Mouse (Mus musculus) gastrocnemius, postnatal 25 days (tissue): Measurements from ENCODE around the gene Ercc5. TPM values are rescaled to one million over a fixed set of nuclear protein-coding genes. Genes with fewer than 3 reads are reported as not detected.

Source experiments
- DNase-seq: peaks from one replicate; pipeline ENCODE4 v3.0.0; 2022
- total RNA-seq, 2 experiments: library from RNA; stranded (reverse); gene quantifications; 1 replicate in 1 of 2; 2 replicates in 1 of 2; pipeline ENCODE4 v1.2.3; 2021

Ercc5 gene
- total RNA-seq, 2 experiments from 2014 or later: 11.2 to 15.3 TPM

- no peak for DNase-seq
These were observed 26.4 kb downstream of the Ercc5 start for GRCm38 (mm10) chr1:44173903-44174302.

- no peak for DNase-seq
These were observed 30.5 kb downstream of the Ercc5 start for GRCm38 (mm10) chr1:44178086-44178485.

GRCm38 (mm10) chr1:44186396-44186795 lies 38.9 kb downstream of the Ercc5 start:
- DNase-seq: no peak

GRCm38 (mm10) chr1:44198273-44199171 lies 51.0 kb downstream of the Ercc5 start:
- peak; percentile 83 for DNase-seq

- no peak for DNase-seq
These were observed 55.3 kb downstream of the Ercc5 start for GRCm38 (mm10) chr1:44202876-44203275.

- DNase-seq: no peak
These were observed 66.9 kb downstream of the Ercc5 start for GRCm38 (mm10) chr1:44214443-44214842.

DNA sequence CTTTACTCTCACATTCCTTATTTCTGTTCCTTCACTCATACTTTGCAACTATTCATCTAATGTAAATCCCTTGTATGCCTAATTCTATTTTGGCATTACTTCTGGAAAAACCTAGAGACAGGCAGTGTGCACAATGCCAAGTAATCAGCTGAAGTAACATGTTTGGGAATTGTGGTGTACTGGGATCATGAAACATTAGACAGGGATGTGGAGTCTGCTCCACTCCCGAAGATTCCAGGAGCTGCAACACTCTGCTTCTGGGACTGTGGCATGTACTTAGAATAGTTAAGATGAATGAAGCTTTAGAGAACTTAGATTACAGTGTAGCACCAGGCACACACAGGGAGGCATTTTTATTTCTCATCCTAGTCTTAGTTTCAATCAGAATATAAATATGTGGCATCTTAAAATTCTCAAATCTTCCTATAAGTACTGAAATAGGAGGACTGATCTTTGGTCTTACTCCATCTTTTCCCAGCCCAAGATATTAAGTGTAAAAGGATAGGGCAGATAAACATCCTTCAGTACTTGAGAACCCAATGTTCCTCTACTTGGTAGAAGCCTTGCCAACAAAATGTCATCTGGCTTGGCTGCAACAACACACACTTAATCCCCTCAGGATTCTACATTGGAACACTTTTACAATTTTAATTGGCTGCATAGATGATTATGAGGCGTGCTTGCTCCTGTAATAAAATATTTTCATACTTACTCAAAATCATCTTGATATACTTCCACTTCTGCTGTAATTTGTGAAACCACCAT lies 69.0 kb downstream of the Ercc5 start:
- DNase-seq: peak; percentile 34

DNA sequence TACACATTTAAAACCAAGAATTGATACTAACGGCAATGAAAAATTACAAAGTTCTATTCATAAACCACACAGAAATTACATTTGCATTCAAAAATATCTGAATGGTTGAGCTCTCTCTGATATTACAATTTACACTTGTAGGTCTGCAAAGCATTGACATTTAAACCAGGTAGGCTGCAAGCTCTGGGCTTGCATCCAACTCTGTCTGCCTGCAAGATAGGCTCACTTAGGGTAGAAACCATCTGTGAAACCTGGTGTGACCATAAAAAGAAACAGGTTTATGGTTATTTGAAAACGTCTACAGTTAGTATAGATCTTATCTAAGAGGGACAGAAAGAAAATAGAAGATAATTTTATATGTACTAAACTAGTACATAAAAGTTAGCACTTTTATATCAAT lies 69.6 kb downstream of the Ercc5 start:
- no peak for DNase-seq

- peak; percentile 53 for DNase-seq
These were observed 71.3 kb downstream of the Ercc5 start, which contains the start of gene Mettl21e for GRCm38 (mm10) chr1:44218876-44219275. TSS of gene Mettl21e (minus strand) at chr1:44218961.

DNA sequence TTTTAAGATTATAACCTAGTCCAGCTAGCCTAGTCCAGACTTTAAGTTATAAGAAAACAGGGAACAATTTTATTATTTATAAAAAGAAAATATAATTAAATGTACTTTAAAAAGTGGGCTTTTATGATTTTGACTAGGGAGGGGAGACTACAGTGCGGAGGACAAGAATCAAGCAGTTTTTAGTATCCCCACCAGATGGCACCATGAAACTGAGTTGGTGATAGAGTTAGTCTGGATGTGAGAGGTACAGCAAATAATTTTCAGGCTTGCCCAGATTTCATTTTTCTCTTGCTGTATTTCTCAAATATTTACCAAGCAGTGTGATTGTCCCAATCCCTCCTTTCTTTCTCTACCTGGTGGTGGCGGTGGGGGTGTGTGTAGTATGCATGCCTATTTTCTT lies 81.5 kb downstream of the Ercc5 start:
- DNase-seq: no peak

Other genes with a start within 250 kb of the Ercc5 start
- 10 to 100 TPM; 32.6 to 33.1 TPM for gene Tpp2, start 214.1 kb upstream of the Ercc5 start, total RNA-seq
- 100 to 1,000 TPM in 1 of 2 experiments, 10 to 100 TPM in 1; 37.6 to 145 TPM for gene Mettl21c, start 127.7 kb upstream of the Ercc5 start, total RNA-seq
- gene Gm8251, start 85.8 kb upstream of the Ercc5 start, total RNA-seq: not detected
- gene Tex30, start 45.3 kb upstream of the Ercc5 start, total RNA-seq: 1 to 10 TPM; 5.0 to 5.4 TPM
- gene Kdelc1, start 28.9 kb upstream of the Ercc5 start, total RNA-seq: 1 to 10 TPM; 6.7 to 7.7 TPM
- 1 to 10 TPM; 6.9 to 8.8 TPM for gene Bivm, start 28.8 kb upstream of the Ercc5 start, total RNA-seq
- gene Mettl21e, start 71.2 kb downstream of the Ercc5 start, total RNA-seq: 10 to 100 TPM; 12.4 to 12.6 TPM